Mouse (Mus musculus): ENCODE results near the gene Psen1.

DNA sequence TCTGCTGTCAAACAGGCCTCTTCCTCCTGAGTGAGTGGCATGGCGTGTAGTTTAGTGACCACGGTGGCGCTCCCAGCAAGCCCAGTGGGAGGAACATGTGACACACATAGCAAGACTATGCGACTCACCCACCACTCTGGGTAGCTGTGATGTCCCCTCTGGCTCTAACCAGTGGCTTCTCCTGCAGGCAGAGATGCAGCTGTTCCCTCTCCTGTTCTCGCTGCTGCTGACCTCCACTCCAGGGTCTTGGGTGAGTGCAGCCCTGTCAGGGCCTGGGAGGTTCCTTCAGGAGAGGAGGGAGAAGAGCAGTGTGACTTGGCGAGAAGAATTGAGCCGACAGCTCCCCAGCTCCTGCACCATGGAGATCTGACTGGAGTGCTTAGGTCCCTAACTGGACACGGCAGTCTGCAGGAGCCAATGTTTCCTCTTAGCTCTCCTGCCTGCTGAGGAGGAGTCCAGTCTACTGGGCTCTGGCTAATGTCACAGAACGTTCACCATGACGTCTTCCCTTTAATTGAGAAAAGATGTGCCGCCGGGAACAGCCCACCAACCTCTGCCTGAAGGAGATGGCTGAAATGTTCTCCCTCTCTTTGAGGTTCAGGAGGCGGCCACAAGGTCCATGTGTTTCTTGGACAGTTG lies 78.1 kb downstream of the Psen1 start:
- TF ChIP-seq EP300 (optimal IDR thresholded peaks at IDR 0.05) (no peak), CTCF (IDR thresholded peaks at IDR 0.05; ENCODE audit: low read depth) (no peak)

Data from stomach, postnatal 0 days (tissue).